Mouse (Mus musculus) stomach, embryonic 16.5 days (tissue): ENCODE measurements around the gene Upb1. TPM values are rescaled to one million over a fixed set of nuclear protein-coding genes. Genes with fewer than 3 reads are reported as not detected.
"Not testable (repeated sequence)": the region's sequence is repeated elsewhere in the genome, so short reads cannot be mapped to it uniquely, and the experiment has no call there.

Experiments
- ATAC-seq: fragments of 200-750 bp; cut with Nextera tagmentation; 2 replicates; pipeline ENCODE4 v1.8.0; 2017; ENCODE audit warnings: moderate number of reproducible peaks, moderate TSS enrichment; ENCODE audit not compliant: insufficient read depth, low FRiP score
- H3K27ac ChIP-seq: fragments of 300-500 bp; sonication (generic); 2 replicates; pipeline ENCODE4 v1.5.1; 2014; ENCODE audit warnings: low read length
- H3K27me3 ChIP-seq: fragments of 300-500 bp; sonication (generic); 2 replicates; pipeline ENCODE4 v1.6.1; 2014; ENCODE audit warnings: low read length, control low read depth, mixed read lengths; ENCODE audit not compliant: control insufficient read depth, insufficient read depth
- H3K36me3 ChIP-seq: fragments of 300-500 bp; sonication (generic); 2 replicates; pipeline ENCODE4 v1.6.1; 2014; ENCODE audit warnings: low read length; ENCODE audit not compliant: control insufficient read depth, insufficient read depth
- H3K4me1 ChIP-seq: fragments of 300-500 bp; sonication (generic); 2 replicates; pipeline ENCODE4 v1.6.1; 2014; ENCODE audit warnings: low read length, control low read depth, mixed read lengths; ENCODE audit not compliant: control insufficient read depth, insufficient read depth
- H3K4me2 ChIP-seq: fragments of 300-500 bp; sonication (generic); 2 replicates; pipeline ENCODE4 v1.6.1; 2014; ENCODE audit warnings: low read depth, low read length, mixed read lengths
- H3K4me3 ChIP-seq: fragments of 300-500 bp; sonication (generic); replicated peaks from 2 replicates; pipeline ENCODE4 v1.5.1; 2014; ENCODE audit warnings: mild to moderate bottlenecking, low read length
- H3K9ac ChIP-seq: fragments of 300-500 bp; sonication (generic); 2 replicates; pipeline ENCODE4 v1.6.1; 2014; ENCODE audit warnings: low read length
- H3K9me3 ChIP-seq: fragments of 300-500 bp; sonication (generic); replicated peaks from 2 replicates; pipeline ENCODE4 v1.6.1; 2016; ENCODE audit warnings: low read length, control low read depth; ENCODE audit not compliant: control insufficient read depth
- WGBS: fragments of 180-500 bp; shearing (Covaris S2); extraction: QIAGEN DNeasy Blood & Tissue Kit; methylation state at CpG from one replicate; pipeline ENCODE4 v1.1.7; 2014; 5-methylcytosine and 5-hydroxymethylcytosine counted together
- polyA plus RNA-seq: library from polyadenylated mRNA; unstranded; fragments of >200 nt; fragmentation: Nextera tagmentation; extraction: Ambion mirVana; gene quantifications from 2 replicates; pipeline ENCODE4 v1.2.1, GENCODE M21; 2015

Upb1 gene
- 4.3 and 5.8 TPM in 2 replicates for polyA plus RNA-seq

DNA sequence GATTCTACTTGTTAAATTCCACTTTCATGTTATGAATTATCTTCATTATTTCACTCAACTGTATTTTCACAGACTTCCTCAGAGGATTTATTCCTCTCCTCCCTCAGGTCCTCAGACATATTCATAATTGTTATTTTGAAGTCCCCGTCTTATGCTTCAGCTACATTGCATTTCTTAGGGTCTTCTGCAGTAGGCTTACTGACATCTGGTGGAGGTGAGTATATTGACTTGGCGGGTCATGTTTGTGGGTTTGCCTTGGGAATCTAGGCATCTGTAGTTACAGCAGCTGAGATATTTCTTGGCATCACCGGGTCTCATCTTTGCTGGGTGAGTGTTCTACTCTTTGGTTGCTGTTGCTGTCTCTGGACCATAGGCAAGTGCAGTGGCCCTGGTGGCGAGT lies at the start of gene Upb1:
Gene Upb1 (plus strand): TSS at position 158 of the 400 bp plus-strand sequence.
- 72% methylated on average over 4 of the region's 4 CpGs for WGBS
- no peak for ATAC-seq
- Histone ChIP-seq H3K4me1 (no peaks in the 10 kb centered on the region), H3K27ac (no peak within 1 kb of the TSS), H3K4me3 (no peak within 1 kb of the TSS), H3K9me3 (no peaks in the 10 kb centered on the region), H3K27me3 (no peaks in the 10 kb centered on the region), H3K9ac (no peak within 1 kb of the TSS), H3K4me2 (no peak within 1 kb of the TSS), H3K36me3 (no peaks in the 10 kb centered on the region)

DNA sequence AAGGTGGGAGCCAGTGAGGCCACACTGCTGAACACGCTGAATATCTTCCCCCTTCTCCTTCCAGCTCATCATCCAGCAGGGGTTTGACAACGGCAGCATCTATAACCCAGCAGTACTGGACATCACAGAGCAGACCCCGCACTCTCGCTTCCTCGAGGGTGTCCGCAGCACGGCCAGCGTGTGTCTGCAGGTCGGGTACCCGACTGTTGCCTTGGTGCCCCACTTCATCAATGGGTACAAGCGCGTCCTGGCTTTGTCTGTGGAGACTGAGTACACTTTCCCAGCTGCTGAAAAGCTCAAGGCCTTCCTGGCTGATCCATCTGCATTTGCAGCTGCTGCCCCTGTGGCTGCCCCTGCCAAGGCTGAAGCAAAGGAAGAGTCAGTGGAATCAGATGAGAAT lies 48.4 kb upstream of the Upb1 start:
- no peaks in the 10 kb centered on the region for H3K9me3 ChIP-seq
- H3K4me3 ChIP-seq: no peak overlapping the region
- no peak overlapping the region for H3K4me2 ChIP-seq
- no peak overlapping the region for H3K9ac ChIP-seq
- H3K27ac ChIP-seq: no peak overlapping the region
- H3K4me1 ChIP-seq: no peaks in the 10 kb centered on the region
- no peaks in the 10 kb centered on the region for H3K36me3 ChIP-seq
- 92% methylated on average over 12 of the region's 12 CpGs for WGBS
- no peak for ATAC-seq
- H3K27me3 ChIP-seq: no peaks in the 10 kb centered on the region

- WGBS: 75% methylated on average over 8 of the region's 9 CpGs
- not testable (repeated sequence) for H3K36me3 ChIP-seq, H3K4me2 ChIP-seq, H3K4me1 ChIP-seq, H3K9ac ChIP-seq, H3K9me3 ChIP-seq, H3K27ac ChIP-seq, H3K4me3 ChIP-seq, ATAC-seq, H3K27me3 ChIP-seq
Observed at GRCm38 (mm10) chr10:75353838-75354241, 47.1 kb upstream of the Upb1 start.

DNA sequence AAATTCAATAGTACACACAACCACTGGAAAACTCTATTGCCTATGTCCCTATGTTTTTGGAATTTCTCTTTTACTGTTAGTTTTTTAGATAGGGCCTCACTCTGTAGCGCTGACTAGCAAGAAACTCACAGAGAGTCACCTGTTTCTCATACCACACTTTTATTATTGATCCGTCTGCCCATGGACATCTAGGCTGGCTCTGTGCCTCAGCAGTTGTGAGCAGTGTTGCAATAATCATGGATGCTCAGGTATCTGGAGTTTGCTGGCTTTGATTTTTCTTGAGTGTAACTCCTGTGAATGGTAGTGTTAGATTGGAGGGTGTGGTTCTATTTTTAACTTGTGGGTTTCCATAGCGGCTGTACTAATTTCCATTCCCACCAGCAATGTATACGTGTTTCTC lies 45.6 kb upstream of the Upb1 start:
- Histone ChIP-seq H3K4me2 (no peak overlapping the region), H3K27ac (no peak overlapping the region), H3K4me1 (no peaks in the 10 kb centered on the region), H3K27me3 (no peaks in the 10 kb centered on the region), H3K9ac (no peak overlapping the region), H3K9me3 (no peaks in the 10 kb centered on the region), H3K4me3 (no peak overlapping the region), H3K36me3 (no peaks in the 10 kb centered on the region)
- 63% methylated on average over 4 of the region's 4 CpGs for WGBS
- no peak for ATAC-seq

DNA sequence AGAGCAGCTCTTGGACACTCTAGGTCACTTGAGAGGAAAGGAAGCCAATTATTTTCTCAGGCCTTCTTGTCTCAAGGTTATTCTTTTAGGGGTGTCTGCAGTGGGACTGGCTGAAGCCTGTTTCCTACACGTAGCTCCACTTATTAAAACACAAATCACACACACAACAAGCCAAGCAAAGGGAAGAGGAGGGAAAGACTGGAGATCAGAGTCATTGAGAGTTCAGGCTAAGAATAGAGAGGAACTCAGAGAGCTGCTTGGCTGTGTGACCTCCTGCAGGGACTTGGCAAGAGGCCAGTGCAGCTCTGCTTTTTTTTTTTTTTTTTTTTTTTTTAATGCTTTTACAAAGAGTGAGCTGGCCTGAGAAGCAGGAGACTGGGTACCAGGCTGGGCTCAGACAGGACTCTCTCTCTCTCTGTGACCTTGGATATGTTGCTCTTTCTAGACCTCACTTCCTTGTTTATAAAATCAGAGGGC lies 36.7 kb upstream of the Upb1 start:
- not testable (repeated sequence) for H3K36me3 ChIP-seq, H3K9me3 ChIP-seq, H3K4me3 ChIP-seq, H3K4me2 ChIP-seq, H3K9ac ChIP-seq, H3K27me3 ChIP-seq, H3K4me1 ChIP-seq, H3K27ac ChIP-seq
- WGBS: 9% methylated on average over 1 of the region's 1 CpGs
- peak; percentile 80; the same call in 1 of the 2 replicates for ATAC-seq

GRCm38 (mm10) chr10:75364796-75365195 lies 36.1 kb upstream of the Upb1 start:
- Histone ChIP-seq H3K4me2 (no peak overlapping the region), H3K4me3 (no peak overlapping the region), H3K4me1 (peaks cover 4% of the 10 kb centered on the region; the same call in 1 of the 2 replicates), H3K27me3 (no peaks in the 10 kb centered on the region), H3K9ac (no peak overlapping the region), H3K27ac (no peak overlapping the region), H3K36me3 (no peaks in the 10 kb centered on the region), H3K9me3 (no peaks in the 10 kb centered on the region)
- 78% methylated on average over 9 of the region's 9 CpGs for WGBS
- ATAC-seq: no peak

DNA sequence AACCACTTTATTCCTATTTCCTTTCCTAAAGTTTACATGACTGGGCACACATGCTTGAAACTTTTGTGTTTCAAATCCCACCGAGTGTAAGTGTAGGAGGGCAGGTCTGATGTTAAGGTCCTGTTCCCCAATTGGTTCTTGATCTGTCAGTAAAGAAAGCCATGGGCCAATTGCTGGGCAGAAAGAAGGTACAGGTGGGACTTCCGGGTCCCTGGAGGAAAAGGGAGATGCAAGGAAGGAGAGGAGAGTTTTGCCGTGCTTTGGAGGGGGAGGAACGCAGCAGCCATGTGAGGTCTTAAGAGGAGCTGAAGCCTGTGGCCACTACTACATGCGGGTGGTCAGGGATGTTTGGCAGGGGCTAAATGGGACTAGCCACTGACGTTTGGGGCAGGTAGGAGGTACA lies 35.7 kb upstream of the Upb1 start:
- WGBS: 43% methylated on average over 6 of the region's 6 CpGs
- H3K9me3 ChIP-seq: no peaks in the 10 kb centered on the region
- H3K4me3 ChIP-seq: peak overlapping the region; percentile 15; the same call in 1 of the 2 replicates
- H3K27me3 ChIP-seq: no peaks in the 10 kb centered on the region
- H3K36me3 ChIP-seq: no peaks in the 10 kb centered on the region
- H3K27ac ChIP-seq: no peak overlapping the region
- H3K4me2 ChIP-seq: no peak overlapping the region
- no peak; the same call in 1 of the 2 replicates for ATAC-seq
- H3K4me1 ChIP-seq: peaks cover 4% of the 10 kb centered on the region; the same call in 1 of the 2 replicates
- H3K9ac ChIP-seq: no peak overlapping the region

- not testable (repeated sequence) for H3K4me3 ChIP-seq, H3K4me1 ChIP-seq, H3K9me3 ChIP-seq, H3K4me2 ChIP-seq, H3K27me3 ChIP-seq, H3K27ac ChIP-seq, H3K36me3 ChIP-seq, H3K9ac ChIP-seq
- WGBS: 58% methylated on average over 12 of the region's 19 CpGs
- ATAC-seq: peak; percentile 66; the same call in 1 of the 2 replicates
Observed at GRCm38 (mm10) chr10:75373655-75374351, 27.1 kb upstream of the Upb1 start.

DNA sequence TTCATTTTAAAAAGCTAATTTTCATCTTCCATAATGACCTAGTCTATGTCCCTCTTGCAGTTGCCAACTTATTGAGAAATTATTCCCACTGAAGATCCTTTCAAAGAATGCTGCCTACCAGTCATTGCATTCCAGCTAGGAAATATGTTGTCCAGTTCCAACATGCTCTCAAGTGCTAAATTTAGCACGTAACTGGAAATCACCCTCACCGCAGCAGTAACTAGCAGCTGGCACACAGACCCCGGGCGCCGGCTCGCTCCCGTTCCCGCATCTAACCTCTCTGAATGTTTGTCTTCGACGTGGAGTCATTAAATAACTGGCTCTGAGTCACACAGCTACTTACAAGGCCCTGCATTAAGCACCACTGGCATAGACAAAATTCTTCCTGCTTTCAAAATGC lies 22.2 kb upstream of the Upb1 start:
- Histone ChIP-seq H3K4me1 (no peaks in the 10 kb centered on the region), H3K27me3 (no peaks in the 10 kb centered on the region), H3K36me3 (no peaks in the 10 kb centered on the region), H3K9me3 (no peaks in the 10 kb centered on the region), H3K4me3 (no peak overlapping the region), H3K4me2 (no peak overlapping the region), H3K27ac (no peak overlapping the region), H3K9ac (no peak overlapping the region)
- WGBS: 66% methylated on average over 10 of the region's 10 CpGs
- no peak for ATAC-seq
